8 mouse cellular contexts compared by ENCODE assay signal in the genomic region with DNA sequence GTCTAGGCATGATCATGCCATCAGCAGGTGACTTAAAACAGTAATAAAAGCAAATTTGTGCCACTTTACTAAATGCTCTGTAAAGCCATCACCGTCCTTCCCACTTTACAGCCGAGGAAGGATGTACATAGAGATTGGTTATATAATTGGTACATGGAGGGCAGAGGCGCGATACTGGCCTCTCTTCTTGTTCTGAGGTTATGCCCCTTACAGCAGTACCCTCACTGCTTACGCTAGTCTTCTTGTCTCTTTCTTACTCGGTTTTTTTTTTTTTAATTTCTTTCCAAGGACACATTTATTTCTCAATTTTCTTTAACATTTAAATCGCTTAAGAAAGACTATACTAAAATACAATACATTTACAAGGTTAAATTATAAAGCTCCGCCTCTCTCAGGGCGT. TPM values are rescaled to one million over a fixed set of nuclear protein-coding genes. Genes with fewer than 3 reads are reported as not detected.
A peak's percentile ranks its signal among the peaks of the same experiment; 100 is the strongest.
DNase-seq lines count a peak whose midpoint lies in the region; ATAC-seq and TF ChIP-seq lines count a peak whose summit lies in the region.

No protein-coding gene starts in this region.

- no peak overlapping the region for H3K27ac ChIP-seq in heart, embryonic 11.5 days (ENCODE audit: low read depth, low read length)
- H3K27ac ChIP-seq in forebrain, embryonic 13.5 days: no peak overlapping the region
- no peak overlapping the region for H3K27ac ChIP-seq in liver, embryonic 14.5 days

- H3K27me3 ChIP-seq in heart, embryonic 11.5 days (ENCODE audit: control insufficient read depth, insufficient read depth, low read length): no peaks in the 10 kb centered on the region
- H3K27me3 ChIP-seq in E14TG2a.4 (ENCODE audit: insufficient read depth, low read length): no peaks in the 10 kb centered on the region
- no peaks in the 10 kb centered on the region for H3K27me3 ChIP-seq in forebrain, embryonic 13.5 days
- no peaks in the 10 kb centered on the region for H3K27me3 ChIP-seq in liver, embryonic 14.5 days (ENCODE audit: control insufficient read depth, insufficient read depth, low read length)

- H3K36me3 ChIP-seq in heart, embryonic 11.5 days (ENCODE audit: control insufficient read depth, insufficient read depth, low read length): no peaks in the 10 kb centered on the region
- peaks cover 16% of the 10 kb centered on the region for H3K36me3 ChIP-seq in E14TG2a.4 (ENCODE audit: insufficient read depth, low read length)
- peaks cover 5% of the 10 kb centered on the region; the same call in 1 of the 2 replicates for H3K36me3 ChIP-seq in forebrain, embryonic 13.5 days (ENCODE audit: poor library complexity, severe bottlenecking)
- H3K36me3 ChIP-seq in liver, embryonic 14.5 days (replicated peaks; ENCODE audit: control insufficient read depth, insufficient read depth, low read depth): no peaks in the 10 kb centered on the region

- DNase-seq in heart, postnatal 14 days: no peak
- no peak for DNase-seq in liver, embryonic 14.5 days (ENCODE audit: low read depth in 3 of 3, low spot score in 3 of 3)
- no peak for DNase-seq in adrenal gland, postnatal 4 days (ENCODE audit: low spot score in 2 of 2)
- DNase-seq in adrenal gland, adult 8-10 months: no peak
- DNase-seq in ovary, postnatal 36 days (ENCODE audit: low spot score): no peak

- TF ChIP-seq CTCF in E14TG2a.4 (conservative IDR thresholded peaks at IDR 0.05; ENCODE audit: low read length): no peak
- no peak for TF ChIP-seq CTCF in liver, embryonic 14.5 days (IDR thresholded peaks at IDR 0.05; ENCODE audit: low read depth)

- WGBS in heart, embryonic 11.5 days (ENCODE audit: insufficient replicate concordance): 33% methylated on average over 9 of the region's 9 CpGs
- 29% methylated on average over 9 of the region's 9 CpGs for WGBS in forebrain, embryonic 13.5 days
- 23% methylated on average over 9 of the region's 9 CpGs for WGBS in liver, embryonic 14.5 days (ENCODE audit: insufficient replicate concordance)

- no peak; the same call in 1 of the 2 replicates for ATAC-seq in heart, embryonic 11.5 days (replicated peaks; ENCODE audit: insufficient number of reproducible peaks, low FRiP score, low TSS enrichment)
- ATAC-seq in forebrain, embryonic 13.5 days: peak; percentile 9
- no peak for ATAC-seq in liver, embryonic 14.5 days (ENCODE audit: insufficient read depth)

- no peaks in the 10 kb centered on the region for H3K4me1 ChIP-seq in heart, embryonic 11.5 days (ENCODE audit: control insufficient read depth, insufficient read depth, low read length)
- H3K4me1 ChIP-seq in E14TG2a.4 (replicated peaks; ENCODE audit: low read depth, low read length): peaks cover 33% of the 10 kb centered on the region
- peaks cover 6% of the 10 kb centered on the region; the same call in 1 of the 2 replicates for H3K4me1 ChIP-seq in forebrain, embryonic 13.5 days
- H3K4me1 ChIP-seq in liver, embryonic 14.5 days (replicated peaks; ENCODE audit: control insufficient read depth in 2 of 2, insufficient read depth in 2 of 2, low read length in 1 of 2): peaks cover 0 to 5% of the 10 kb centered on the region in 2 experiments; a peak in 2 of 4 replicates

- H3K4me3 ChIP-seq in heart, embryonic 11.5 days (ENCODE audit: low read depth, low read length): peak overlapping the region; percentile 84
- H3K4me3 ChIP-seq in E14TG2a.4 (replicated peaks; ENCODE audit: low read length): peak overlapping the region; percentile 88
- peak overlapping the region; percentile 76 for H3K4me3 ChIP-seq in forebrain, embryonic 13.5 days
- H3K4me3 ChIP-seq in liver, embryonic 14.5 days (ENCODE audit: insufficient read depth in 1 of 2, low read depth in 2 of 2, low read length in 2 of 2): peak overlapping the region; percentile 26 to 73; a peak in 3 of 4 replicates

- peak overlapping the region; percentile 73 for H3K4me2 ChIP-seq in heart, embryonic 11.5 days
- peak overlapping the region; percentile 72 for H3K4me2 ChIP-seq in forebrain, embryonic 13.5 days
- H3K4me2 ChIP-seq in liver, embryonic 14.5 days (ENCODE audit: low read depth): peak overlapping the region; percentile 83

- 0 out of 2 replicates have a peak overlapping the region, but pooled peaks have one; percentile 24 for H3K9ac ChIP-seq in heart, embryonic 11.5 days (ENCODE audit: low read depth, low read length)
- 0 out of 2 replicates have a peak overlapping the region, but pooled peaks have one; percentile 31 for H3K9ac ChIP-seq in forebrain, embryonic 13.5 days
- no peak overlapping the region for H3K9ac ChIP-seq in liver, embryonic 14.5 days (replicated peaks)

- H3K9me3 ChIP-seq in heart, embryonic 11.5 days (replicated peaks; ENCODE audit: control insufficient read depth, low read length): no peaks in the 10 kb centered on the region
- peaks cover 8% of the 10 kb centered on the region for H3K9me3 ChIP-seq in E14TG2a.4 (ENCODE audit: low read length)
- no peaks in the 10 kb centered on the region for H3K9me3 ChIP-seq in forebrain, embryonic 13.5 days (replicated peaks)
- H3K9me3 ChIP-seq in liver, embryonic 14.5 days (ENCODE audit: control insufficient read depth, low read length): no peaks in the 10 kb centered on the region

- TF ChIP-seq EP300 in liver, embryonic 14.5 days (IDR thresholded peaks at IDR 0.05; ENCODE audit: low read depth): no peak

- intact Hi-C loops in heart, postnatal 14 days (cut with DNase I): no loop called here

RNA-seq across cellular contexts. Expression of gene Tvp23b, which starts 0.5 kb away (rescaled TPM):
- polyA plus RNA-seq in heart, embryonic 11.5 days (2014; fragmentation: Nextera tagmentation; extraction: Ambion mirVana): 47.3 and 49.4 TPM in 2 replicates
- total RNA-seq in heart, postnatal 14 days (2021): 10 to 100 TPM; 18.5 to 19.2 TPM
- polyA plus RNA-seq in forebrain, embryonic 13.5 days (2015; fragmentation: Nextera tagmentation; extraction: Ambion mirVana): 48.4 and 50.9 TPM in 2 replicates
- 8.5 and 12.9 TPM in 2 replicates for polyA plus RNA-seq in liver, embryonic 14.5 days (2012; rRNA removed)
- 25.3 and 26.3 TPM in 2 replicates for polyA plus RNA-seq in liver, embryonic 14.5 days (2014; fragmentation: Nextera tagmentation; extraction: Ambion mirVana)
- total RNA-seq in adrenal gland, postnatal 4 days (2021): 10 to 100 TPM; 34.4 to 41.1 TPM
- 10 to 100 TPM; 55.3 to 69.3 (median 59.9) TPM for total RNA-seq in adrenal gland, adult 8-10 months (2022)

RNA-seq across cellular contexts. Expression of gene Fbxw10, which starts 31.9 kb away (rescaled TPM):
- 0.21 and 0.24 TPM in 2 replicates for polyA plus RNA-seq in heart, embryonic 11.5 days (2014; fragmentation: Nextera tagmentation; extraction: Ambion mirVana)
- total RNA-seq in heart, postnatal 14 days (2021): under 1 TPM; 0.43 to 0.49 TPM
- polyA plus RNA-seq in forebrain, embryonic 13.5 days (2015; fragmentation: Nextera tagmentation; extraction: Ambion mirVana): 0.14 and 0.21 TPM in 2 replicates
- polyA plus RNA-seq in liver, embryonic 14.5 days (2012; rRNA removed): 0.08 TPM in 1 of 2 replicates, not detected in the other
- polyA plus RNA-seq in liver, embryonic 14.5 days (2014; fragmentation: Nextera tagmentation; extraction: Ambion mirVana): 0.16 TPM in 1 of 2 replicates, not detected in the other
- total RNA-seq in adrenal gland, postnatal 4 days (2021): 1 to 10 TPM; 2.0 to 2.5 TPM
- 1 to 10 TPM; 1.1 to 2.2 (median 1.9) TPM for total RNA-seq in adrenal gland, adult 8-10 months (2022)

RNA-seq across cellular contexts. Expression of gene Trim16, which starts 58.7 kb away (rescaled TPM):
- 3.9 and 5.4 TPM in 2 replicates for polyA plus RNA-seq in heart, embryonic 11.5 days (2014; fragmentation: Nextera tagmentation; extraction: Ambion mirVana)
- 1 to 10 TPM; 5.8 to 6.7 TPM for total RNA-seq in heart, postnatal 14 days (2021)
- 3.1 and 3.5 TPM in 2 replicates for polyA plus RNA-seq in forebrain, embryonic 13.5 days (2015; fragmentation: Nextera tagmentation; extraction: Ambion mirVana)
- polyA plus RNA-seq in liver, embryonic 14.5 days (2012; rRNA removed): 0.39 and 0.61 TPM in 2 replicates
- 0.43 and 0.49 TPM in 2 replicates for polyA plus RNA-seq in liver, embryonic 14.5 days (2014; fragmentation: Nextera tagmentation; extraction: Ambion mirVana)
- 10 to 100 TPM in 1 of 2 experiments, 1 to 10 TPM in 1; 9.9 to 11.7 TPM for total RNA-seq in adrenal gland, postnatal 4 days (2021)
- 1 to 10 TPM; 4.8 to 9.2 (median 6.5) TPM for total RNA-seq in adrenal gland, adult 8-10 months (2022)
